Mouse (Mus musculus) intestine, embryonic 15.5 days (tissue): ENCODE measurements around the gene Gab3. TPM values are rescaled to one million over a fixed set of nuclear protein-coding genes. Genes with fewer than 3 reads are reported as not detected.
"Not testable (repeated sequence)": the region's sequence is repeated elsewhere in the genome, so short reads cannot be mapped to it uniquely, and the experiment has no call there.

Experiments
- ATAC-seq: fragments of 200-750 bp; cut with Nextera tagmentation; 2 replicates; pipeline ENCODE4 v1.8.0; 2017; ENCODE audit warnings: moderate TSS enrichment, moderate library complexity
- H3K27ac ChIP-seq: fragments of 300-500 bp; sonication (generic); 2 replicates; pipeline ENCODE4 v1.5.1; 2015; ENCODE audit warnings: mild to moderate bottlenecking, inconsistent platforms
- H3K27me3 ChIP-seq: fragments of 300-500 bp; sonication (generic); replicated peaks from 2 replicates; pipeline ENCODE4 v1.6.1; 2015; ENCODE audit warnings: inconsistent platforms
- H3K36me3 ChIP-seq: fragments of 300-500 bp; sonication (generic); 2 replicates; pipeline ENCODE4 v1.6.1; 2015; ENCODE audit warnings: inconsistent platforms
- H3K4me1 ChIP-seq: fragments of 300-500 bp; sonication (generic); replicated peaks from 2 replicates; pipeline ENCODE4 v1.6.1; 2015; ENCODE audit warnings: inconsistent platforms
- H3K4me2 ChIP-seq: fragments of 300-500 bp; sonication (generic); replicated peaks from 2 replicates; pipeline ENCODE4 v1.6.1; 2015; ENCODE audit warnings: mild to moderate bottlenecking, inconsistent platforms
- H3K4me3 ChIP-seq: fragments of 300-500 bp; sonication (generic); replicated peaks from 2 replicates; pipeline ENCODE4 v1.5.1; 2015; ENCODE audit warnings: inconsistent platforms
- H3K9ac ChIP-seq: fragments of 300-500 bp; sonication (generic); 2 replicates; pipeline ENCODE4 v1.6.1; 2015; ENCODE audit warnings: inconsistent platforms
- H3K9me3 ChIP-seq: fragments of 300-500 bp; sonication (generic); 2 replicates; pipeline ENCODE4 v1.6.1; 2016; ENCODE audit warnings: inconsistent platforms
- WGBS: fragments of 180-500 bp; shearing (Covaris S2); methylation state at CpG from one replicate; pipeline ENCODE4 v1.1.7; 2015; 5-methylcytosine and 5-hydroxymethylcytosine counted together
- polyA plus RNA-seq: library from polyadenylated mRNA; unstranded; fragments of >200 nt; fragmentation: Nextera tagmentation; extraction: Ambion mirVana; gene quantifications from 2 replicates; pipeline ENCODE4 v1.2.1, GENCODE M21; 2015

The Gab3 gene
- polyA plus RNA-seq, 1 experiment from 2014 or later, result 2.7 TPM

DNA sequence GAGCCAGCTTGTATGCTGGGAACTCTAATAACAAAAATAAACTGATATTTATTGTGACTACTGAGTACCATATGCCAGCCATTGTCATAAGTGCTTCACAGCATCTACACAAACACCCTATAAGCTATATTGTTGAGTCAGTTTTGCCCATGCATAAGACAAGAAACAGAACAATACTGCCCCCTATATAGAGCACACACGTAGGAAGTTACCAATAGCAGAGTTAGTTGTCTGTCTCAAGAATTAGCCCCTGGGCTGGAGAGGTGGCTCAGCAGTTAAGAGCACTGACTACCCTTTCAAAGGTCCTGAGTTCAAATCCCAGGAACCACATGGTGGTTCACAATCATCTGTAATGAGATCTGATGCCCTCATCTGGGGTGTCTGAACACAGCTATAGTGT lies 396 bp upstream of the Gab3 start:
- Histone ChIP-seq H3K27me3 (no peaks in the 10 kb centered on the region), H3K27ac (no peak overlapping the region), H3K36me3 (no peaks in the 10 kb centered on the region), H3K4me3 (no peak overlapping the region), H3K4me2 (no peak overlapping the region), H3K9ac (no peak overlapping the region), H3K4me1 (no peaks in the 10 kb centered on the region), H3K9me3 (no peaks in the 10 kb centered on the region)
- WGBS, result 24% methylated on average over 1 of the region's 1 CpGs
- ATAC-seq, result no peak

DNA sequence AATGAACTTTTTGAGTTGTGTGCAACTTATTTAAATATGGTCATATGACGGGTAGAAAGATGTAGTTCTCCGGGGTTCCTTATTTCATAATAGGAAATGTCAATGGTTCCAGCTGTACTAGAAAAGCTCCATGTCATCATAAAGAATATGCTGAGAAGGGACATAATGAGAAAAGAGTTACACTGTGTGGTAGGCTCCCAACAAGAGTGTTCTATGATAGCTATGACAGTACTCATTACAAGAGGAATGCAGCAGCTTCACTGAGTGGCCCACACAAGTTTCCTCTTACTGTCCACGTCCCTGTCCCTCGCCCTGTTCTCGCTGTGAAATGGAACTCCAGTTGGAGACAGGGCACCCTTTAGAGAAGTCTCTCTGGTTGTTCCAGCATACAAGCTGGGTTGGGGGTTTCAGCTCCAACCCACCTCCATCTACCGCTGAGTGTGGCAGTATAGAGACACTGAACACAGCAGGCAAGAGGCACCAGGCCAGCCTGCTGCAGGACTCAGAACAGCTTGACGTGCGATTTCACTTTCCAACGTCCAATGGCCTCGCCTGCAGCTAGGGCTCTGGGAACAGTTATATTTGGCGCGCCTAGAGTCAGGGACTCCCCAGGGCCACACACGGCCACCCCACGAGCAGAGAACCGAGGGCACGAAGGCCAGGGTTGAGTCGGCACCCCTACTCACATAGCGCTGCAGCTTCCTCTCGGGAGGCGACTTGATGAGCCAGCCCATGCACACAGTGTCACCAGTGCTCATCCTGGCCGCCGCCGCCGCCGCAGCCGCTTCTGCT lies 1.1 kb downstream of the Gab3 start:
- Histone ChIP-seq H3K9me3 (no peaks in the 10 kb centered on the region), H3K27me3 (no peaks in the 10 kb centered on the region), H3K4me3 (peak overlapping the region; percentile 47), H3K36me3 (no peaks in the 10 kb centered on the region), H3K27ac (no peak overlapping the region), H3K4me1 (no peaks in the 10 kb centered on the region), H3K9ac (peak overlapping the region; percentile 40), H3K4me2 (peak overlapping the region; percentile 65)
- WGBS, result 25% methylated on average over 25 of the region's 26 CpGs
- peak; percentile 86 for ATAC-seq

DNA sequence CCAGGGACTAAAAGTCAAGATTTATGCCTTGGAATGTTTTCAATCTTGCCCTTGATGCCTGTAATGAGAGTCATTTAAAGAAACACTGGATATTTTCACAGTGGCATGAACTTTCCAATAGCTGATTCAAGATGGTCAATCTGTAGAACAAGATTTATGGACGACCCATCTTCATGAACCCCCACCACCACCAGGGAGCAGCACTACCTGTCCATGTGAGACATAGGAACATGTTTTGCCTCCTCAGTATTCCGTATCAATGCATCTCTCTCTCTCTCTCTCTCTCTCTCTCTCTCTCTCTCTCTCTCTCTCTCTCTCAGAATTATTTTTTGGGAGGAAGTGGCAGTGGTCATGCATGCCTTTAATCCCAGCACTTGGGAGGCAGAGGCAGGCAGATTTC lies 2.9 kb downstream of the Gab3 start:
- Histone ChIP-seq H3K4me2 (no peak overlapping the region), H3K4me3 (no peak overlapping the region), H3K27me3 (no peaks in the 10 kb centered on the region), H3K9me3 (no peaks in the 10 kb centered on the region), H3K36me3 (no peaks in the 10 kb centered on the region), H3K9ac (no peak overlapping the region), H3K27ac (no peak overlapping the region), H3K4me1 (no peaks in the 10 kb centered on the region)
- no peak for ATAC-seq
- WGBS, result 57% methylated on average over 2 of the region's 2 CpGs

DNA sequence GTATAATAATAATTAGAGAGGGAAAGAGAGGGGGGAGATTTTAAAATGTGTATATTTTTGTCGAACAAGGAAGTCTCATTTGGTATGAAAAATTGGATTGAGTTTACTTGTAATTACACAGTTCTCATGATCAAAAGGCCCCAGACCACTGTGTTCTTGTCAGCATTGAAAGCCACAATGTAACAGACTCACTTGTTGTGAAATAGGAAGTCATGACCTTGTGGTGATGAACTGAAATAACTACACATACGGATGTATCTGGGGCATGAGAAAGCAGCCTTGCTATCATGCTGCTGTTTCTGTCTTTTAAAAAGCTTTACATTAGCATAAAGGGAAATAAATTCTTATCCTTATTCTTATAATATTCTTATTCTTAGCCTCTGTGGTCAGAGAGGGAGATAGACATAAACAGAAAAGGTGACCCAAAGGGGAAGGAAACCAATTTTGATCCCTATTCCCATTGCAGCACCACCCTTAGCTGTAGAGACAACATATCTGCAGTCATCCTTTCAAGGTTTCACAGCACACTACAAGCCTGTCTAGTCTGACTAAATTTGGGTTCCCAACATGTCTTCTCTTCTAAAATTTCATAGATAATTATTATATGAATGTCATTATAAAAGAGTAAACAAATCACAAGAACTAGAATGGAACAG lies 29.0 kb downstream of the Gab3 start:
- no peaks in the 10 kb centered on the region for H3K4me1 ChIP-seq
- no peak overlapping the region for H3K9ac ChIP-seq
- H3K4me2 ChIP-seq, result no peak overlapping the region
- ATAC-seq, result no peak
- H3K27ac ChIP-seq, result no peak overlapping the region
- no peak overlapping the region for H3K4me3 ChIP-seq
- H3K9me3 ChIP-seq, result no peaks in the 10 kb centered on the region
- WGBS, result 90% methylated on average over 2 of the region's 2 CpGs
- H3K36me3 ChIP-seq, result no peaks in the 10 kb centered on the region
- H3K27me3 ChIP-seq, result no peaks in the 10 kb centered on the region

DNA sequence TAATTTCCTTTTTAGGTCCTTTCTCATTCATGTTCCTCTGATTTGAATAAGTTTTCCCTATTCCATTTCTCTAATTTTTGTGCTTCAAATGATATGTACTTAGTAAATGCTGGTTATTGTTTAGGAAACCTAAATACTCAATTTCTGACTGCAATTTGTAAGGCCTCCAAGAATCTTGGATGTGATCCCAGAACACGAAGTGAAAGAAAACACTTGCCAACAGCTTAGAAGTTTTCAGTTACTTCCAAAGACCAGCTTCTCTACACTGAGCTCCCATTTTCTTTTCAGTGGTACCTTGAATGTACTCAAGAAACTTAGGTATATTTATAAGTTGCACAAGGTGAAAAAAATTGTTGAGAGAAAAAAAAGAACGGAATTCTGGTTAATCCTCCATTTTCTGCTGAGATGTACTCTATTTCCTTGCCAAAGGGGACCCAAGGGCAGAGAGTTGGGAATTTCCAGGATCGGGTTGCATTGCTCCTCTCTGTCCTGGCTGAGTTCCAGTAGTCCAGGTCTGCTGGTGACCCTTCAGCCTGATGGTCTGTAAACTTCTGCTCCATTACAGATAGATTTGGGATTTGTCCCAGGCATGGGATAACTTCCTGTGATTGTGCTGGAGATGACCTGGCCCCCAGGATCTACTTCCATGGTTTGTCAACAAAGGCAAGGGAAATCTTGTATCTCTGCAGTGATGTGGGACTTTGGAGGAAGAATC lies 38.2 kb downstream of the Gab3 start:
- H3K36me3 ChIP-seq, result no peaks in the 10 kb centered on the region
- H3K27ac ChIP-seq, result no peak overlapping the region
- ATAC-seq, result no peak
- no peaks in the 10 kb centered on the region for H3K27me3 ChIP-seq
- H3K4me1 ChIP-seq, result no peaks in the 10 kb centered on the region
- H3K4me2 ChIP-seq, result no peak overlapping the region
- H3K4me3 ChIP-seq, result no peak overlapping the region
- no peaks in the 10 kb centered on the region for H3K9me3 ChIP-seq
- H3K9ac ChIP-seq, result no peak overlapping the region
- WGBS, result 51% methylated on average over 3 of the region's 3 CpGs

DNA sequence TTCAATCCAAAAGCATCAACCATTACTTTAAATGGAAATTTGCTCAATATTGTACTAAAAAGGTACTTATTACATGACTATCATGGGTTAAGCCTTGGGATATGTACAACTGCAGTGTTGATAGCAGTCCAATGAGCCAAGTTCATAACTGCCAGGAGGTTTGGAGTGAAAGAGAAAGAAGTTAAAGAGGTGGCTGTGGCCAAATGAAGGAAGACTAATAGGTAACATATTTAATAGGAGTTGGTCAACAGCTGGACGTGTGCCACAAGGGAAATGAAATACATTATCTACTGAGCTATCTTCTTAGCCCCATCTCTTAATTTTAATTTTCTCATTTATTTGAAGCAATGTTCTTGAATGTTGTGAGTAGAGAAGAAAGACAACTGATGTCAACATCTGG lies 39.3 kb downstream of the Gab3 start:
- H3K27ac ChIP-seq, result no peak overlapping the region
- no peaks in the 10 kb centered on the region for H3K36me3 ChIP-seq
- no peak overlapping the region for H3K4me2 ChIP-seq
- no peaks in the 10 kb centered on the region for H3K9me3 ChIP-seq
- no peak for ATAC-seq
- H3K9ac ChIP-seq, result no peak overlapping the region
- no peak overlapping the region for H3K4me3 ChIP-seq
- H3K27me3 ChIP-seq, result no peaks in the 10 kb centered on the region
- H3K4me1 ChIP-seq, result no peaks in the 10 kb centered on the region
- 73% methylated on average over 1 of the region's 1 CpGs for WGBS

DNA sequence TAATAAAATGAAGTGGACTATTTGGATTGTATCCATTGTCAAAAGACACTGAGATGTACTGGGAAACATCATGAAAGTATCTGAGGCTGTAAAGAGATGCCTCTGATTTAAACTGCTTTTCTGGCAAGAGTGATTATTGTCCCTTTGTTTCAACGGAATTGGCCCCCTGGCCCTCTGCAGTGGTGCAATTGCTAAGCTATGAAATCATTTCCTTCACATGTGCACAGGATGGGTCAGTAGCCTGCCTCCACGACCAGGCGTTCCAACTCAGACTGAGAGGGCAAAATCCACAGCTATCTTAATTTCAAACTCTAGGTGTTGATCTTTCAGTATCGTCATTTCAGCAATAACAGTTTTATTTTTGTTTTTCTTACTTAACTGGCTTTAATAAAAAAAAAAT lies 40.7 kb downstream of the Gab3 start:
- Histone ChIP-seq H3K4me1 (no peaks in the 10 kb centered on the region), H3K9ac (no peak overlapping the region), H3K9me3 (no peaks in the 10 kb centered on the region), H3K27ac (no peak overlapping the region), H3K4me2 (no peak overlapping the region), H3K27me3 (no peaks in the 10 kb centered on the region), H3K4me3 (no peak overlapping the region), H3K36me3 (no peaks in the 10 kb centered on the region)
- no peak for ATAC-seq
- WGBS, result 57% methylated on average over 4 of the region's 4 CpGs

DNA sequence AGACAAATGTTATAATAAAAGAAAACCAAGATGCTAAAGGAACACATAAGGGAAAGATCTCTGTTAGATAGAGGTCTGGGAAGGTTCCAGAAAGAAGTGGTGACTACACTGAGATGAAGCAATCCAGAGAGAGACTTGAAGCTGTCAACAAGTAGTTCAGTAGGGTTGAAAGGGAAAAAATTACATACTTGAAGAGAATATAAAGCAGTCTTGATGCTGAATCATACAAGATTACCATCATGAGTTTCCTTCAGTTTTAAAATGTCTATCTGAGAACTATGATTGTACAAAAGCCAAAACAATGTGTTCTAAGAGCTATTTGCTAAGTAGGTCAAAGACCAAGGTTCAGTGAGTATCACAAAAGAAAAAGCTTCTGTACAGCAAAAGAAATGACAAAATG lies 48.6 kb downstream of the Gab3 start:
- no peaks in the 10 kb centered on the region for H3K27me3 ChIP-seq
- H3K4me1 ChIP-seq, result no peaks in the 10 kb centered on the region
- no peak for ATAC-seq
- H3K9me3 ChIP-seq, result no peaks in the 10 kb centered on the region
- no peak overlapping the region for H3K27ac ChIP-seq
- H3K4me2 ChIP-seq, result no peak overlapping the region
- H3K9ac ChIP-seq, result no peak overlapping the region
- H3K4me3 ChIP-seq, result no peak overlapping the region
- H3K36me3 ChIP-seq, result no peaks in the 10 kb centered on the region

DNA sequence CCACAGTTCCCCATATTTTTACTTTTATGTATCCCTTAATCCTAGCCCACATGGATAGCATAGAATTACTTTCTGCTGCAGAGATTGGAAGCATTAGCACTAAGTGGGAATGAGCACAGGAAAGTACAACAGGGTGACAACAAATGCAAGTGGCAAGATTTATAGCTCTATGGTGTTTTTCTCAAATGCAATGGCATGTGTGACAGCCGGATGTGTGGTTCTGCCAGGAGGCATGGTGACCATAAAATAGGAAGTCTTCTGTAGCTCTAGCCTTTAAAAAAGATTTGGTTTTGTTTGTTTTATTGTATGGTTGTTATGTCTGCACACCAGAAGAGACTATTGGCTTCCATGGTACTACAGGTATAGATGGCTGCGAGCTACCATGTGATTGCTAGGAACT lies 50.1 kb downstream of the Gab3 start:
- H3K4me3 ChIP-seq, result no peak overlapping the region
- no peaks in the 10 kb centered on the region for H3K4me1 ChIP-seq
- H3K9me3 ChIP-seq, result no peaks in the 10 kb centered on the region
- no peak overlapping the region for H3K27ac ChIP-seq
- H3K9ac ChIP-seq, result no peak overlapping the region
- H3K27me3 ChIP-seq, result no peaks in the 10 kb centered on the region
- H3K4me2 ChIP-seq, result no peak overlapping the region
- ATAC-seq, result no peak
- 81% methylated on average over 2 of the region's 2 CpGs for WGBS
- no peaks in the 10 kb centered on the region for H3K36me3 ChIP-seq

DNA sequence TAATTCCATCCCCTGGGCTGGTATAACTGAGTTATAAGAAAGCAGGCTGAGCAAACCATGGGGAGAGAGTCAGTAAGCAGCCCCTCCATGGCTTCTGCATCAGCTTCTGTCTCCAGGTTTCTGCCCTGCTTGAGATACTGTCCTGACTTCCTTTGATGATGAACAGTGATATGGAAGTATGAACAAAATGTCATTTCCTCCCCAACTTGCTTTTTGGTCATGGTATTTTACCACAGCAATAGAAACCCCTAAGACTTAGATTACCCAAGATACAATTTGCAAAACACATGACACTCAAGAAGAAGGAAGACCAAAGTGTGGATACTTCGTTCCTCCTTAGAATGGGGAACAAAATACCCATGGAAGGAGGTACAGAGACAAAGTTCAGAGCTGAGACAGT lies 51.2 kb downstream of the Gab3 start:
- not testable (repeated sequence) for H3K9ac ChIP-seq, H3K4me3 ChIP-seq, H3K27ac ChIP-seq, ATAC-seq, H3K27me3 ChIP-seq, H3K4me2 ChIP-seq, H3K9me3 ChIP-seq, H3K36me3 ChIP-seq, H3K4me1 ChIP-seq
- WGBS, result 80% methylated on average over 1 of the region's 1 CpGs

DNA sequence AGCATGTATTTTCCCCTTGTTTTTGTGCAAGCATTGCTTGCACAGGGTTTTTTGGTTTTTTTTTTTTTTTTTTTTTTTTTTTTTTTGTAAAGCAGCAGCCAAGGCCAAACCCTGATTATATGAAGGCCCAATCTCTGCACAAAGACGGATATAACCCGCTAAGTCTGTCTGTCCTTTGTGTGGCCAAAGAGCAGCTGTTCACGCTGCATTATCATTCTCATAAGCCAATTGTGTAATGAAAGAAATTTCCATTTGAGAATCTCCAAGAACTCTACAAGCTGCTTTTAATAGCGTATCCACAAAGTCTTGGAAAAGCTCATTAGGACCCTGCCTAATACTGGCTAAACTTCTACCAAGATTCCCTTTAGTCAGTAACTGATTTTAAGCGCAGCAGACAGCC lies 101.5 kb downstream of the Gab3 start:
- H3K4me3 ChIP-seq, result no peak overlapping the region
- H3K9me3 ChIP-seq, result no peaks in the 10 kb centered on the region
- H3K27ac ChIP-seq, result no peak overlapping the region
- H3K4me2 ChIP-seq, result no peak overlapping the region
- H3K9ac ChIP-seq, result no peak overlapping the region
- ATAC-seq, result no peak
- H3K4me1 ChIP-seq, result no peaks in the 10 kb centered on the region
- H3K36me3 ChIP-seq, result no peaks in the 10 kb centered on the region
- no peaks in the 10 kb centered on the region for H3K27me3 ChIP-seq
- 79% methylated on average over 5 of the region's 5 CpGs for WGBS

DNA sequence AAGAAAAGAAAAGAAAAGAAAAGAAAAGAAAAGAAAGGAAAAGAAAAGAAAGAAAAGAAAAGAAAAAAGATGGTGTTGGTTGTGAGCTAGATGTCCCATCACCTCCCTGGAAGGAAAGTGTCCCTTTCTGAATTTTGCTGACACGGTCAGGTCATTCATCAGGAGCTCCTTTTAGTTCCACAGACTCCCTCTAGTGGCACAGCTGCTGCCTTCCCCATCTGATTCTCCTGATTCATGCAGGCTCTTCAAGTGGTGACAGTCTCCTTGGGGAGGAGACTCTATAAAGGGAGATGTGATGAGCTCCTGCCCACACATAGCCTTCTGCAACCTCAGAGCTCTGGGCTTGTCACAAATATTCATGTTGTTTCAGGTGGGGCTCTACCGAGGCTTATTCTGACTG lies 122.4 kb downstream of the Gab3 start:
- H3K9ac ChIP-seq, H3K27me3 ChIP-seq, H3K27ac ChIP-seq, H3K4me2 ChIP-seq, H3K9me3 ChIP-seq, H3K4me3 ChIP-seq, H3K36me3 ChIP-seq, H3K4me1 ChIP-seq, ATAC-seq: not testable (repeated sequence)
- 18% methylated on average over 1 of the region's 2 CpGs for WGBS

DNA sequence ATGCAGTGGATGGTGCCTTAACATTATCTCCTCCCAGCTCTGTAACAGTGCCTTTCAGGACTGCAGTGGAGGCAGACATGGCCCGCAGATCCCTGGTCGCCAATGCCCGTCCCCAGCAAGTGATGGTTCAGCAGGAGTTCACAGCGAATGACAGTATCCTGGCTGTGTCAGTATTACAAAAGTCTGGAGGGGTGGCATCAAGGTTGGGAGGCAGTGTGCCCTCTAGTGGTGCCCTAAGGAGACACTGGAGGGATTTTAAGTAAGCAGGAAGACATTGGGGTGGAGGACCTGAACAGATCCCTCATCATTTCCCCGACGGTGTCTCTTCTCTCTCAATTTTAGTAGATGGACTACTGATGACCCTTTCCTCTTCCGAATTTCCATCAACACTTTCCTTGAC lies 126.1 kb downstream of the Gab3 start:
- not testable (repeated sequence) for H3K27me3 ChIP-seq, ATAC-seq, H3K9me3 ChIP-seq, H3K4me3 ChIP-seq, H3K4me1 ChIP-seq, H3K4me2 ChIP-seq, H3K27ac ChIP-seq, H3K9ac ChIP-seq, H3K36me3 ChIP-seq
- WGBS, result 67% methylated on average over 7 of the region's 7 CpGs
